Mouse (Mus musculus) ES-E14 (cell line): ENCODE data around the gene Chpf.

Experiments
- CHD2 ChIP-seq: IDR thresholded peaks from 2 replicates; pipeline ENCODE4 v1.6.1; 2014; ENCODE audit warnings: mild to moderate bottlenecking, low read depth, low read length, inconsistent platforms
- HCFC1 ChIP-seq: IDR thresholded peaks from 2 replicates; pipeline ENCODE4 v1.6.1; 2012; ENCODE audit warnings: low read length, inconsistent platforms, borderline replicate concordance; ENCODE audit not compliant: insufficient read depth
- MAFK ChIP-seq: IDR thresholded peaks from 2 replicates; pipeline ENCODE4 v1.6.1; 2014; ENCODE audit warnings: mild to moderate bottlenecking, low read depth, low read length, inconsistent platforms; ENCODE audit not compliant: insufficient read depth
- ZC3H11A ChIP-seq: IDR thresholded peaks from 2 replicates; pipeline ENCODE4 v1.6.1; 2012; ENCODE audit warnings: low read depth, mild to moderate bottlenecking, inconsistent platforms, low read length, borderline replicate concordance
- ZNF384 ChIP-seq: IDR thresholded peaks from 2 replicates; pipeline ENCODE4 v1.6.1; 2012; ENCODE audit warnings: low read depth, low read length, inconsistent platforms

DNA sequence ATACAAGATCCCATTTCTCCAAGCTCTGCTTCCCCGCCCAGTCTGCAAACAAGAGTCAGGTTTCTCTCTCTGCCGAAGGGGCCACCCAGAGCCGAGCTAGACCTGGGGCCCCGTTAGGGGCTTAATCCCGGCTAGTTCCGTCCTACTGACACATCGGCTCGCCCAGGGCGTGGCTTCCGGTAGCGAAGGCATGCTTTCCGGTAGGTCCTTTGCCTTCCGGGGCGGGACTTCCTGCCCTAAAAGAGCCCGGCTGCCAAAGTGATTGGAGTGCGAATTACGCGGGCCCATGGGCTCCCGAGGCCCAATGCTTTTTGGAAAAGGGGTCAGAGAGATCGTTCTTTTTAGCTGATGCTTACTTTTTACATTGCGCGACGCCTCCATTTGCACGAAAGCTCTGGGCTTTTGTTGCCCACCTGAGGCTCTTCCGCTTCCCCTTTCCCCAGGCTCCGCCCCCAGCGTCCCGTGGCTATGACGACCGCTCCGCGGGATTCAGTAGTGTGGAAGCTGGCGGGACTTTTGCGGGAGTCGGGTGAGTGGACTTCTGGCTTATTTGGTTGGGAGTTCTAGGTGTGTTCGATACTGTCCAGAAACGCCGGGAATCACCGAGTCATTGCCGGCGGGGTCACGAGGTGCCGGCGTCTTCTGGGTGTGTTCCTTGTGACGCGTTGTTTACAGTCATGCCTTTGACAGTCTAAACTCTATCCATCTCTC, 42.4 kb upstream of the Chpf start, which contains the start of gene Stk11ip:
- TF ChIP-seq ZC3H11A, result no peak
- no peak for TF ChIP-seq ZNF384
- TF ChIP-seq CHD2, result no peak
- no peak for TF ChIP-seq MAFK
- no peak; the same call in 1 of the 2 replicates for TF ChIP-seq HCFC1
